Mouse (Mus musculus): ENCODE results near the gene Kcna7.

The Kcna7 gene

DNA sequence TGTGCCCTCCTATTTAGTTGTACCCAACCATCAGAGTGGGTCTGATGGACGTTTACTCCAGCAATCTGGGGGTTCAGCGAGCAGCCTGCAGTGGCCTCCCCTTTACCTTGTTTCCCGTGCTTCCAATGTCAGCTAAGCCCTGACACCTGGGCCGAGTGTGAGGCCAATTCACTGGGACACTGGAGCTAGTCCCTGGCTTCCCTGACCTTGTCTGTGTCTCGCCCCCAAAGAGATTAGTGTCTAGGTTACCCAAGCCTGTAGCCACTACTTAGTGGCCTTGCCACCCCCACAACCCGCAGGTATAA, 15.1 kb downstream of the Kcna7 start, which contains the start of gene Lhb:
Lhb (plus strand) TSS at position 206 of the 305 bp plus-strand sequence.
- DNase-seq (ENCODE audit: low read depth, low spot score): no peak

DNA sequence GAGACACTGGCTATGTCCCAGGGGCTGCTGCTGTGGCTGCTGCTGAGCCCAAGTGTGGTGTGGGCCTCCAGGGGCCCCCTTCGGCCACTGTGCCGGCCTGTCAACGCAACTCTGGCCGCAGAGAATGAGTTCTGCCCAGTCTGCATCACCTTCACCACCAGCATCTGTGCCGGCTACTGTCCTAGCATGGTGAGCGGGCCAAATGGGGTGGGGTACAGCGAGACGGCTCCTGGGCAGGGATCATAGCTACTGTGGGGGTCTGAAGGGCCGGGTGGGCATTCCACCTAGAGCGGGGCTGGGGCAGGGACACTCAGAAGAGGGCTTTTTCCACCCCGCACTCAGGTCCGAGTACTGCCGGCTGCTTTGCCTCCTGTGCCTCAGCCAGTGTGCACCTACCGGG, 15.7 kb downstream of the Kcna7 start:
- no peak for DNase-seq (ENCODE audit: low read depth, low spot score)

DNA sequence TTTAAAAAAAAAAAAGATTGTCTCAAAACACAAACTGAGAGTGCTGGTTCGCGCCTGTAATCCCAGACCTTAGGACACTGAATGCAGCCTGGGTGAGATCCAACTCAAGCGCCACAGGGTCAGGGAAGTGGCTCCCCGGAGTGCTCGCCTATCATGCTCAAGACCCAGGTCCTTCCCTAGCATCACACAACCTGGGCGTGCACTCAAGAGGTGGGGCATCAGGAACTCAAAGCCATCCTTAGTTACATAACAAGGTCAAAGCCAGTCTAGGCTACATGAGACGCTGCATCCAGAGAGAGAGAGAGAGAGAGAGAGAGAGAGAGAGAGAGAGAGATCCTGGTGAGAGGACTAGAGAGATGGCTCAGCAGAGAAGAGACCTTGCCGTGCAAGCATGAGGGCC, 21.1 kb downstream of the Kcna7 start:
- no peak for DNase-seq (ENCODE audit: low read depth, low spot score)

- no peak for DNase-seq (ENCODE audit: low read depth, low spot score)
Observed at GRCm38 (mm10) chr7:45433835-45434202, 28.4 kb downstream of the Kcna7 start.

- DNase-seq (ENCODE audit: low read depth, low spot score): peak; percentile 99
Observed at GRCm38 (mm10) chr7:45434203-45435015, 29.0 kb downstream of the Kcna7 start, which contains the start of gene Gys1. Gene Gys1, plus strand, starts transcription at chr7:45434844.

- DNase-seq (ENCODE audit: low read depth, low spot score): no peak
Observed at GRCm38 (mm10) chr7:45435038-45435437, 29.6 kb downstream of the Kcna7 start.

GRCm38 (mm10) chr7:45436444-45436843, 31.0 kb downstream of the Kcna7 start:
- no peak for DNase-seq (ENCODE audit: low read depth, low spot score)

- DNase-seq (ENCODE audit: low read depth, low spot score): no peak
Observed at GRCm38 (mm10) chr7:45437046-45437445, 31.6 kb downstream of the Kcna7 start.

GRCm38 (mm10) chr7:45437521-45438276, 32.2 kb downstream of the Kcna7 start, which contains the start of gene Ruvbl2:
Gene Ruvbl2, minus strand, starts transcription at chr7:45438096.
- DNase-seq (ENCODE audit: low read depth, low spot score): no peak

- DNase-seq (ENCODE audit: low read depth, low spot score): no peak
Observed at GRCm38 (mm10) chr7:45443526-45444420, 38.3 kb downstream of the Kcna7 start.

DNA sequence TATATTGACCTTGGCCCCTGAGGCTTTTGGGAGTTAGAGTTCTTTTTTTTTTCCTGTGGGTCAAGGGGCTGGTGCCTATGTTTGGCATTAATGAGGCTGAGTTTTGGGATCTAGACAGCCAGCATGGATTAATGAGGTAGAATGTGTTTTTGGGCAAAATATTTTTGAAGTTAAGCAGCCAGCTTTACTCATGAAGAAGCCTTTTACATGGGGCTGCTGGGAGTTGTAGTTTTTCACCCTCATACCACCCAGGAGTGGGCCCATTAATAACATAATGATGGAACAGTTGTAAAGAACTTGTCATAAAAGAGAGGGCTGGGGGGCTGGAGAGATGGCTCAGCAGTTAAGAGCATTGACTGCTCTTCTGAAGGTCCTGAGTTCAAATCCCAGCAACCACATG, 41.1 kb downstream of the Kcna7 start:
- no peak for DNase-seq (ENCODE audit: low read depth, low spot score)

GRCm38 (mm10) chr7:45447325-45447990, 42.0 kb downstream of the Kcna7 start:
- DNase-seq (ENCODE audit: low read depth, low spot score): no peak

DNA sequence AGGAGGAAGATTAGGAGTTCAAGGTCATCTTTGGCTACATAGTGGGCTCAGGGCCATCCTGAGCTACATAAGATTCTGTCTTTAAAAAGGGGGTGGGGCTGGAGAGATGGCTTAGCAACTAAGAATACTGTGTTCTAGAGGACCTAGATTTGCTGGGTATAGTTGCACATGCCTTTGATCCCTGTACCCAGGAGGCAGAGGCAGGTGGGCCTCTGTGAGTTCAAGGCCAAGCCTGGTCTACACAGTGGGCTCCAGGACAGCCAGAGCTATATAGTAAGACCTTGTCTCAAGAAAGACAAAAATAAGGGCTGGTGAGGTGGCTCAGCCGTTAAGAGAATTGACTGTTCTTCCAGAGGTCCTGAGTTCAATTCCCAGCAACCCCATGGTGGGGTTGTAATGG, 44.5 kb downstream of the Kcna7 start:
- no peak for DNase-seq (ENCODE audit: low read depth, low spot score)

DNA sequence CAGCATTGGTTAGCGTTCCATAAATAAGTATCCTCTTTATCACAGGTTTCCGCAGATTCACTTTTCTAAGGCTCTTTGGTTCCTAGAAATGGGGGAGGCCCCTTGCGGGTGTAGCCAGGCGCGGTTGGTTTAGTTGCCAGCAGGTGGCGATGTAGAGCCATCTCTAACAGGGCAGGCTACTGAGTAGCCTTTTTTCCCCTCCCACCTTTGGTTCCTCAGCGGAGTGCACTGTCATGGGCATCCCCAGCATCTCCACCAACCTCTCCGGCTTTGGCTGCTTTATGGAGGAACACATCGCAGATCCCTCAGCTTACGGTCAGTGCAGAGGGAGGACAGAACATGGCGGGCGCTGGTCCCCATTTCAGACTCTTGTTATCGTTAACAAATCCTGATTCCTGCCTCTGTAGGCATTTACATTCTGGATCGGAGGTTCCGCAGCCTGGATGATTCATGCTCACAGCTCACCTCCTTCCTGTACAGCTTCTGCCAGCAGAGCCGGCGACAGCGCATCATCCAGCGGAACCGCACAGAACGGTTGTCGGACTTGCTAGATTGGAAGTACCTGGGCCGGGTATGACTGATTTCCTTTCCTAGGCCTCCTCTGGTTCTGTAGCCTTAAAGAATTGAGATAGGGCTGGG, 46.0 kb downstream of the Kcna7 start:
- no peak for DNase-seq (ENCODE audit: low read depth, low spot score)

- no peak for DNase-seq (ENCODE audit: low read depth, low spot score)
Observed at GRCm38 (mm10) chr7:45454971-45455370, 49.5 kb downstream of the Kcna7 start.

DNA sequence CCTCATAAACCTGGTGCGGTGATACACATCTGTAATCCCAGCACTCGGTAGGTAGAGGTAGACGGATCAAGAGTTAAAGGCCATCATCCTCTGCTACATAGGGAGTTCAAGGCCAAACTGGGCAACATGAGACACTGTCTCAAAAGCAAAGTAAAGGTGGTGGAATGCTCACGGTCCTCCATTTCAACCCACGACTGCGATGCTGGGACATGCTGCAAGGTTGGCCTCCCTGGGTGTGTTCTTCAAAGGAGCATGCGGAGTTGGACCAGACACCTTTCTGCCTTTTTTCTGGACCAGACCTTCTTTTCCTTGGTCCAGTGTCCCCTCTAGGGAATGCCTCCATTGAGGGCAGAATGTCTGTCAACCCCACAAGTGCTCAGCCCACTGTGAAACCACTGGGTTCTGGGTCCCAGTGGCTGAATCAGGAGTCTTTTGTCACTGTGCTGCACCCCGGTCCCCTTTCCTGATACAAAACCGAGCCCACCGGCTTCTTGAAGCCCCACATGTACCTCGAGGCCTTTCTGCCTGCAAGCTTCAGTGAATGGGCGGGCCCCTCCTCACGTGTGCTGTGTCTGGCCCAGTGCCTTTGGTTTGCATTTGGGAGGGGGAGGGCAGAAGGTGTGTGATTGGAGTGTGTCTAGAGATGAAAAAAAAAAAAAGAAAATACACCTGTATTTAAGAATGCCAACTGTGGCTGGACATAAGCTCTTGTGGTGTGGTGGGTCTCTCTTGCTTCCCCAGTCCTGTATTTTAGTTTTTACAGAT, 50.7 kb downstream of the Kcna7 start:
- no peak for DNase-seq (ENCODE audit: low read depth, low spot score)

DNA sequence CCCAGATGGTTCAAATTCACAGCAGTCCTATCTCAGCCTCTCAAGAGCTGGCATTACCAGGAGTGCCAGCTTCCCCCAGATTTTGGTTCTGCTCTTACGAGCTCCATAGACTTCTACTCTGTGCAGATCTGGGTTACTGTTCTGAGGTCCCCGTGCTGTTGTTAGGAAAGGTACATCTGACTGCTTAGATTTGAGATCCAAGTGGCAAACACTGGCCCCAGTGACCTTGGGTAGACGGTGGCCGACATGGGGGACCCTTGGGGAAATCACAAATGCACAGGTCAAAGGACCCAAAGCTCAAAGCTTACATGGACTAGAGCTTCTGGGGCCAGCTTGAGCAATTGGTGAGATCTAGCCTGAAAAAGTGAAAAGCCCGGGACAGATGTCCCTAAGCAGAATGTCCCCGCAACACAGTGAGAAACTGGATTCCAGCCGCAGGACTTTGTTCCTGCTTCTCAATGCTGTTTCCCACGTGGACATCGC, 51.3 kb downstream of the Kcna7 start:
- no peak for DNase-seq (ENCODE audit: low read depth, low spot score)

- DNase-seq (ENCODE audit: low read depth, low spot score): no peak
Observed at GRCm38 (mm10) chr7:45457204-45458060, 52.0 kb downstream of the Kcna7 start.
